Comparison of ENCODE assay signal across 9 mouse cellular contexts in genomic region chr8:119384478-119384877, GRCm38 (mm10). TPM values are rescaled to one million over a fixed set of nuclear protein-coding genes. Genes with fewer than 3 reads are reported as not detected.
DNase-seq lines count a peak whose midpoint lies in the region; ATAC-seq lines count a peak whose summit lies in the region.
"Had no signal": no experiment of that assay in that cellular context is flagged by ENCODE, and none has a peak within 500 bp of the region (broad histone marks: within the 10 kb centered on the region; RNA-seq: fewer than 3 reads in every experiment).

No protein-coding gene starts in this region.

- H3K4me2 ChIP-seq in embryonic facial prominence, embryonic 14.5 days (ENCODE audit: low read depth, low read length), result no peak overlapping the region
- H3K4me2 ChIP-seq: stomach, embryonic 15.5 days had no signal

- 21% methylated on average over 10 of the region's 10 CpGs for WGBS in embryonic facial prominence, embryonic 14.5 days

- no peaks in the 10 kb centered on the region for H3K36me3 ChIP-seq in embryonic facial prominence, embryonic 14.5 days (ENCODE audit: control insufficient read depth, insufficient read depth, low read length)
- H3K36me3 ChIP-seq: stomach, embryonic 15.5 days had no signal

- H3K9ac ChIP-seq in embryonic facial prominence, embryonic 14.5 days (ENCODE audit: low read depth, low read length), result no peak overlapping the region
- H3K9ac ChIP-seq: stomach, embryonic 15.5 days had no signal

- H3K4me3 ChIP-seq in embryonic facial prominence, embryonic 14.5 days (ENCODE audit: low read depth, low read length), result no peak overlapping the region
- H3K4me3 ChIP-seq: stomach, embryonic 15.5 days had no signal

- ATAC-seq in embryonic facial prominence, embryonic 14.5 days (ENCODE audit: low read depth), result 0 out of 2 replicates have a peak, but pooled peaks have one; percentile 18

- no peaks in the 10 kb centered on the region for H3K4me1 ChIP-seq in embryonic facial prominence, embryonic 14.5 days (ENCODE audit: control insufficient read depth, insufficient read depth, low read length)
- H3K4me1 ChIP-seq: stomach, embryonic 15.5 days had no signal

- DNase-seq in urinary bladder, postnatal 14 days (ENCODE audit: low spot score), result peak; percentile 73
- DNase-seq in urinary bladder, postnatal 4 days (ENCODE audit: low spot score in 2 of 2), result no peak
- peak; percentile 71 to 77 for DNase-seq in adrenal gland, postnatal 36 days
- DNase-seq in embryonic facial prominence, embryonic 14.5 days (ENCODE audit: low spot score), result peak; percentile 83
- peak; percentile 83 for DNase-seq in induced T-regulatory cell, adult 2 months (ENCODE audit: low read depth)
- peak; percentile 66 to 84 for DNase-seq in left cerebral cortex, postnatal 10 days (ENCODE audit: extremely low spot score in 1 of 2, low spot score in 2 of 2)
- peak; percentile 43 to 61 for DNase-seq in natural killer cell, adult 2 months (ENCODE audit: low spot score in 2 of 2)
- DNase-seq in thymus, postnatal 10 days (ENCODE audit: low spot score in 2 of 2), result peak; percentile 13 to 57

- intact Hi-C loops in left cerebral cortex, postnatal 10 days (cut with DNase I), result loop anchor here (2.0 to 10.0 kb wide), 3 partner anchors 74 to 1760 kb away; no protein-coding TSS in a partner anchor

- H3K27ac ChIP-seq in embryonic facial prominence, embryonic 14.5 days (replicated peaks; ENCODE audit: low read depth, low read length), result no peak overlapping the region
- H3K27ac ChIP-seq: stomach, embryonic 15.5 days had no signal

- no peaks in the 10 kb centered on the region for H3K9me3 ChIP-seq in embryonic facial prominence, embryonic 14.5 days (ENCODE audit: control insufficient read depth, low read length)
- H3K9me3 ChIP-seq: stomach, embryonic 15.5 days had no signal

- H3K27me3 ChIP-seq in embryonic facial prominence, embryonic 14.5 days (replicated peaks; ENCODE audit: control insufficient read depth, insufficient read depth, low read length), result no peaks in the 10 kb centered on the region
- H3K27me3 ChIP-seq: stomach, embryonic 15.5 days had no signal

RNA-seq across cellular contexts. Expression of gene Mlycd, which starts 10.2 kb away (rescaled TPM):
- 10 to 100 TPM; 42.2 to 57.9 TPM for total RNA-seq in adrenal gland, postnatal 36 days (2021)
- polyA plus RNA-seq in embryonic facial prominence, embryonic 14.5 days (2014; fragmentation: Nextera tagmentation; extraction: Ambion mirVana), result 17.4 and 17.7 TPM in 2 replicates
- total RNA-seq in left cerebral cortex, postnatal 10 days (2021), result 10 to 100 TPM; 23.4 to 24.6 TPM

RNA-seq across cellular contexts. Expression of gene Hsbp1, which starts 40.2 kb away (rescaled TPM):
- total RNA-seq in adrenal gland, postnatal 36 days (2021), result 100 to 1,000 TPM; 199 to 210 TPM
- polyA plus RNA-seq in embryonic facial prominence, embryonic 14.5 days (2014; fragmentation: Nextera tagmentation; extraction: Ambion mirVana), result 325 and 345 TPM in 2 replicates
- 100 to 1,000 TPM; 676 to 711 TPM for total RNA-seq in left cerebral cortex, postnatal 10 days (2021)

RNA-seq across cellular contexts. Expression of gene Osgin1, which starts 49.4 kb away (rescaled TPM):
- 100 to 1,000 TPM in 1 of 2 experiments, 10 to 100 TPM in 1; 60.9 to 140 TPM for total RNA-seq in adrenal gland, postnatal 36 days (2021)
- polyA plus RNA-seq in embryonic facial prominence, embryonic 14.5 days (2014; fragmentation: Nextera tagmentation; extraction: Ambion mirVana), result 1.7 and 2.1 TPM in 2 replicates
- total RNA-seq in left cerebral cortex, postnatal 10 days (2021), result 1 to 10 TPM in 1 of 2 experiments, not detected in 1; 1.2 TPM

Comparison
In these comparisons a context has a peak if more than half of its experiments do, and no peak if none do; other contexts are left out.
1. DNase-seq: peak in urinary bladder, postnatal 14 days (single experiment), adrenal gland, postnatal 36 days (2 of 2), embryonic facial prominence, embryonic 14.5 days (single experiment), induced T-regulatory cell, adult 2 months (single experiment), left cerebral cortex, postnatal 10 days (2 of 2), natural killer cell, adult 2 months (2 of 2) and thymus, postnatal 10 days (2 of 2); none in urinary bladder, postnatal 4 days (0 of 2).
2. RNA of gene Osgin1, which starts 49.4 kb away (total RNA-seq): 60.9 to 140 TPM in adrenal gland, postnatal 36 days; 1.2 TPM in left cerebral cortex, postnatal 10 days; every median in the first group is over 10 times any median in the second.